Mouse (Mus musculus): ENCODE results near the gene Gpr61.

DNA sequence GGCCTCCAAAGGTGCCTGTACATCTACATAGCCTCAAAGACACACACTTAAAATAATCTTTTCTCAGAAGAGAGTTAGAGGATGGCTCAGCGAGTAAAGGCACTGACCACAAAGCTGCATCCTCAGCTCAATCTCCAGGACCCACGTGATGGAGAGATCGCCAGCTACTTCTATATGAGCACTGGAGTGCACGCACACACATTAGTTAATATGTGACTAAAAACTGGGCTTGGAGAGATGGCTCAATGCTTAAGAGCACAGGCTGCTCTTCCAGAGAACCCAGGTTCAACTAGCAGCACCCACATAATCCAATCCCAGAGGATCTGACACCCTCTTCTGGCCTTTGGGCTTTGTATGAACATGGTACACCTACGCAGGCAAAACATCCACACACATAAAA, 23.5 kb downstream of the Gpr61 start:
- TF ChIP-seq CTCF (IDR thresholded peaks at IDR 0.05; ENCODE audit: low read depth, low read length) (no peak), POLR2A (IDR thresholded peaks at IDR 0.05; ENCODE audit: extremely low read depth, insufficient read depth, low read length) (no peak)
